Mouse (Mus musculus) hindbrain, postnatal 0 days (tissue): ENCODE results near the gene Ctnnbip1. TPM values are rescaled to one million over a fixed set of nuclear protein-coding genes. Genes with fewer than 3 reads are reported as not detected.
A peak's percentile ranks its signal among the peaks of the same experiment; 100 is the strongest.
"Not testable (repeated sequence)": the region's sequence is repeated elsewhere in the genome, so short reads cannot be mapped to it uniquely, and the experiment has no call there.

ENCODE experiments used
- ATAC-seq: fragments of 200-750 bp; cut with Nextera tagmentation; 2 replicates; pipeline ENCODE4 v1.8.0; 2017; ENCODE audit warnings: mild to moderate bottlenecking, moderate TSS enrichment, moderate library complexity
- DNase-seq: peaks from one replicate; pipeline ENCODE4 v3.0.0-alpha.2; 2015; ENCODE audit warnings: low spot score
- H3K27ac ChIP-seq: fragments of 300-500 bp; sonication (generic); 2 replicates; pipeline ENCODE4 v1.5.1; 2014; ENCODE audit warnings: mild to moderate bottlenecking
- H3K27me3 ChIP-seq: fragments of 300-500 bp; sonication (generic); 2 replicates; pipeline ENCODE4 v1.6.1; 2014; ENCODE audit warnings: low read length, mixed read lengths; ENCODE audit not compliant: insufficient read depth
- H3K36me3 ChIP-seq: fragments of 300-500 bp; sonication (generic); 2 replicates; pipeline ENCODE4 v1.6.1; 2014; ENCODE audit warnings: low read length, mixed read lengths; ENCODE audit not compliant: insufficient read depth
- H3K4me1 ChIP-seq: fragments of 300-500 bp; sonication (generic); 2 replicates; pipeline ENCODE4 v1.6.1; 2014; ENCODE audit warnings: antibody characterized with exemption, low read length, mixed read lengths; ENCODE audit not compliant: insufficient read depth
- H3K4me2 ChIP-seq: fragments of 300-500 bp; sonication (generic); 2 replicates; pipeline ENCODE4 v1.6.1; 2014; ENCODE audit warnings: low read depth, mild to moderate bottlenecking, low read length, moderate library complexity, mixed read lengths
- H3K4me3 ChIP-seq: fragments of 300-500 bp; sonication (generic); 2 replicates; pipeline ENCODE4 v1.5.1; 2014; ENCODE audit warnings: low read length
- H3K9ac ChIP-seq: fragments of 300-500 bp; sonication (generic); replicated peaks from 2 replicates; pipeline ENCODE4 v1.6.1; 2014; ENCODE audit warnings: mild to moderate bottlenecking, low read length, moderate library complexity, mixed read lengths
- H3K9me3 ChIP-seq: fragments of 300-500 bp; sonication (generic); 2 replicates; pipeline ENCODE4 v1.6.1; 2016; ENCODE audit warnings: low read length, mixed read lengths
- CTCF ChIP-seq: IDR thresholded peaks from 2 replicates; pipeline ENCODE4 v1.5.1; 2016; ENCODE audit warnings: antibody characterized with exemption, control low read depth, low read depth
- WGBS: fragments of 180-500 bp; shearing (Covaris S2); extraction: QIAGEN DNeasy Blood & Tissue Kit; methylation state at CpG from one replicate; pipeline ENCODE4 v1.1.7; 2014; 5-methylcytosine and 5-hydroxymethylcytosine counted together
- microRNA-seq, 2 experiments: library from miRNA; unstranded; fragments of <30 nt; microRNA quantifications; one replicate each; pipeline ENCODE4; 2016
- polyA plus RNA-seq: library from polyadenylated mRNA; unstranded; fragments of >200 nt; fragmentation: Nextera tagmentation; extraction: Ambion mirVana; gene quantifications from 2 replicates; pipeline ENCODE4 v1.2.1, GENCODE M21; 2015
- total RNA-seq: library from RNA; depleted of rRNA; stranded (reverse); fragments of >200 nt; gene quantifications from 2 replicates; pipeline ENCODE4 v1.2.3, GENCODE M21; 2014; rRNA removed

Gene Ctnnbip1
- total and polyA plus RNA-seq, 2 experiments from 2014 or later = 105 to 112 TPM

GRCm38 (mm10) chr4:149609256-149610025 is 91.4 kb downstream of the Ctnnbip1 start:
- ATAC-seq = no peak; the same call in 1 of the 2 replicates
- H3K4me2 ChIP-seq = no peak overlapping the region
- H3K4me1 ChIP-seq = peaks cover 6% of the 10 kb centered on the region; the same call in 1 of the 2 replicates
- H3K9me3 ChIP-seq = no peaks in the 10 kb centered on the region
- no peak overlapping the region; the same call in 1 of the 2 replicates for H3K9ac ChIP-seq
- no peak overlapping the region for H3K4me3 ChIP-seq
- no peaks in the 10 kb centered on the region for H3K36me3 ChIP-seq
- TF ChIP-seq CTCF = no peak
- no peaks in the 10 kb centered on the region for H3K27me3 ChIP-seq
- H3K27ac ChIP-seq = no peak overlapping the region
- 38% methylated on average over 8 of the region's 8 CpGs for WGBS
- peak; percentile 48 for DNase-seq

DNA sequence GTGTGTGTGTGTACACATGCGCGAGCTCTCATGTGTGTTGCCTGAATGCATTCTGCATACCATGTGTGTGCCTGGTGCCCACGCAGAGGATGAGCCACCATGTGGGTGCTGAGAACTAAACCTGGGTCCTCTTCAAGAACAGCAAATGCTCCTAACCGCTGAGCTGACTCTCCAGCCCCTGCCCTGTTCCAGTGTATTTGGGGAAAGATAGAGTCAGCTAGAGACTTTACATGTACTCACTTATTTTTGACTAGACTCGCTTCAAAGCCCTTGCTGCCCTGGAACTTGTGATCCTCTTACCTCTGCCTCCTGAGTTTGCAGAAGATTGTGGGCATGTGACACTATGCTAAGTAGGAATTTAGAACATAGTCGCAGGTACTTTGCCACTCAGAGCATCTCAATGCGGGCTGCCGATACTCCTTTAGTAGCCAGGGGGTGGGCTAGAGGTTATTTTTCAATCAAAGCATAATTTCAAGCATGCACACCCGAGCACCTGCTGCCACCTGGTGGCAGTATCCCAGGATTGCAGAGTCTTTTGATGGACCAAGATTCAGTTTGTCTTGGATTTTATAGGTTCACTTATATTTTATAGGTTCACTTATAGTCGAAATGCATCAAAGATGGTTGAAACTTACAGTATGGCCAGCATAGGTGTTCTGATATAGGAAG is 93.5 kb downstream of the Ctnnbip1 start:
- Histone ChIP-seq H3K27me3 (no peaks in the 10 kb centered on the region), H3K4me1 (peaks cover 6% of the 10 kb centered on the region; the same call in 1 of the 2 replicates), H3K9me3 (no peaks in the 10 kb centered on the region), H3K4me2 (no peak overlapping the region), H3K4me3 (no peak overlapping the region), H3K9ac (no peak overlapping the region), H3K27ac (no peak overlapping the region), H3K36me3 (no peaks in the 10 kb centered on the region)
- 54% methylated on average over 10 of the region's 10 CpGs for WGBS
- ATAC-seq = no peak
- DNase-seq = peak; percentile 83
- TF ChIP-seq CTCF = peak; percentile 90

DNA sequence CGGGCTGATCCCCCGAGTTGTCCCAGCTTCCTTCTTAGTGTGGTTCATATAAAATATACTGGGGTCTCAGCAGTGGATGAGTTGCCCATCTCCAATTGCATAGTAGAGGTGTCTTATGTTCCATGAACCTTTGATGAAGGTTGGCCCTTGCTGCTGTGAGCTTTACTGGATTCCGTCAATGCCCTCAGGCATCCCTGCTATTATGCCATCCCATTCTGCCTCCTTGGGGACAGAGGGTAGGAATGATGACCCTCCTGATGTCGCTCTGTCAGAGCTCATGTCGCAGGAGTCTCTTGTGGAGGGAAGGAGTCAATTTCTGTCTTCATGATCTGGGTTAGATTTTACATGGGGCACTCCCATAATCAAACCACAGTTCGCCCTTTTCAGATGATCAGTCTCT is 95.5 kb downstream of the Ctnnbip1 start:
- H3K27ac ChIP-seq, H3K4me2 ChIP-seq, H3K27me3 ChIP-seq, H3K9me3 ChIP-seq, H3K36me3 ChIP-seq, H3K9ac ChIP-seq, H3K4me1 ChIP-seq, H3K4me3 ChIP-seq, DNase-seq: not testable (repeated sequence)
- 69% methylated on average over 6 of the region's 6 CpGs for WGBS
- ATAC-seq = 0 out of 2 replicates have a peak, but pooled peaks have one; percentile 49

GRCm38 (mm10) chr4:149614869-149615268 is 96.8 kb downstream of the Ctnnbip1 start:
- Histone ChIP-seq H3K9me3 (no peaks in the 10 kb centered on the region), H3K36me3 (no peaks in the 10 kb centered on the region), H3K4me1 (no peaks in the 10 kb centered on the region), H3K27me3 (no peaks in the 10 kb centered on the region), H3K9ac (no peak overlapping the region), H3K4me2 (no peak overlapping the region), H3K4me3 (no peak overlapping the region), H3K27ac (no peak overlapping the region)
- over 99% methylated on average over 3 of the region's 3 CpGs for WGBS
- ATAC-seq (no peak), DNase-seq (no peak)
- peak; percentile 52 for TF ChIP-seq CTCF

Small RNA genes lying within 50 kb of the gene (microRNA-seq; reads per million reads assigned to microRNA genes)
- gene Mir5616 = 0 to 0.71 reads per million in 2 experiments

Other genes starting within 250 kb of the Ctnnbip1 start
- 322 and 420 TPM in 2 replicates for gene Kif1b, start 210.5 kb upstream of the Ctnnbip1 start, total RNA-seq
- gene Kif1b, start 210.5 kb upstream of the Ctnnbip1 start, polyA plus RNA-seq = 210 and 213 TPM in 2 replicates
- 81.6 and 117 TPM in 2 replicates for gene Ube4b, start 91.5 kb upstream of the Ctnnbip1 start, total RNA-seq
- 44.3 and 48.1 TPM in 2 replicates for gene Ube4b, start 91.5 kb upstream of the Ctnnbip1 start, polyA plus RNA-seq
- gene Rbp7, start 63.3 kb upstream of the Ctnnbip1 start, total RNA-seq = not detected in 2 replicates
- gene Rbp7, start 63.3 kb upstream of the Ctnnbip1 start, polyA plus RNA-seq = 0.34 TPM in 1 of 2 replicates, not detected in the other
- not detected in 2 replicates for gene Tmem274, start 40.9 kb upstream of the Ctnnbip1 start, total RNA-seq
- not detected in 2 replicates for gene Tmem274, start 40.9 kb upstream of the Ctnnbip1 start, polyA plus RNA-seq
- 8.4 and 9.9 TPM in 2 replicates for gene Nmnat1, start 33.0 kb upstream of the Ctnnbip1 start, total RNA-seq
- gene Nmnat1, start 33.0 kb upstream of the Ctnnbip1 start, polyA plus RNA-seq = 7.1 and 7.8 TPM in 2 replicates
- gene Lzic, start 33.0 kb upstream of the Ctnnbip1 start, total RNA-seq = 32.2 and 33.5 TPM in 2 replicates
- gene Lzic, start 33.0 kb upstream of the Ctnnbip1 start, polyA plus RNA-seq = 33.5 and 34.8 TPM in 2 replicates
- gene Clstn1, start 68.2 kb downstream of the Ctnnbip1 start, total RNA-seq = 590 and 603 TPM in 2 replicates
- 193 and 206 TPM in 2 replicates for gene Clstn1, start 68.2 kb downstream of the Ctnnbip1 start, polyA plus RNA-seq
- gene Pik3cd, start 184.3 kb downstream of the Ctnnbip1 start, total RNA-seq = 17.4 and 20.8 TPM in 2 replicates
- gene Pik3cd, start 184.3 kb downstream of the Ctnnbip1 start, polyA plus RNA-seq = 9.2 and 10.1 TPM in 2 replicates
- 69.8 and 80.2 TPM in 2 replicates for gene Tmem201, start 219.8 kb downstream of the Ctnnbip1 start, total RNA-seq
- gene Tmem201, start 219.8 kb downstream of the Ctnnbip1 start, polyA plus RNA-seq = 41.2 and 44.7 TPM in 2 replicates